Mouse (Mus musculus): ENCODE data around the gene Gfi1. TPM values are rescaled to one million over a fixed set of nuclear protein-coding genes. Genes with fewer than 3 reads are reported as not detected.

The Gfi1 gene
- polyA plus RNA-seq, 2 experiments = 0.55 to 1.6 TPM

GRCm38 (mm10) chr5:107720511-107720910 is 5.3 kb downstream of the Gfi1 start:
- H3K4me1 ChIP-seq (ENCODE audit: control insufficient read depth, insufficient read depth, low read length) = peaks cover 26% of the 10 kb centered on the region
- no peaks in the 10 kb centered on the region for H3K36me3 ChIP-seq (ENCODE audit: control insufficient read depth, insufficient read depth, low read length)
- H3K9ac ChIP-seq (ENCODE audit: low read depth, low read length, severe bottlenecking) = no peak overlapping the region
- H3K4me2 ChIP-seq (replicated peaks; ENCODE audit: low read depth, low read length, severe bottlenecking) = no peak overlapping the region
- no peak for DNase-seq (ENCODE audit: low spot score)
- 7% methylated on average over 5 of the region's 5 CpGs for WGBS
- H3K4me3 ChIP-seq (replicated peaks; ENCODE audit: low read length) = 0 out of 2 replicates have a peak overlapping the region, but pooled peaks have one; percentile 41
- no peak for ATAC-seq (ENCODE audit: low FRiP score, low read depth)
- no peak overlapping the region for H3K27ac ChIP-seq (replicated peaks; ENCODE audit: low read depth, low read length)
- H3K9me3 ChIP-seq (ENCODE audit: control insufficient read depth, low read length) = no peaks in the 10 kb centered on the region
- H3K27me3 ChIP-seq (ENCODE audit: control insufficient read depth, insufficient read depth, low read length) = peaks cover 90% of the 10 kb centered on the region
- TF ChIP-seq POLR2A (IDR thresholded peaks at IDR 0.05; ENCODE audit: borderline replicate concordance, extremely low read depth, insufficient read depth, insufficient read length) = no peak

DNA sequence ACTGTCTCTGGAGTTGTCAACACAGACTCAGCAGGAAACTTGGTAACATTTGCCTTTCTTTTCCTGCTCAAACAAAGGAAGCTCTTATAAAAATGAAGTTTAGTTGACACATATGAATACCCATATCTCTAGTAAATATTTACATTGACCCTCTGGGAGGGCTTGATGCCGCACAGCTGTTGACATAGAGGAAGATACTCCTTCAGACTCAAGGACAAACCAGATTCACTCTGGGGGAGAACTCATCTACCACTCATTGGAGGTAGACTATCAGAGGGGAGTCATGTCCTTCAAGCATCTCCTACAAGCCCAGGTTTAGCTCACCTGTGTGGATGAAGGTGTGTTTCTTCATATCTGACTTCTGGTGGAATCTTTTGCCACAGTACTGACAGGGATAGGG is 6.0 kb downstream of the Gfi1 start:
- Histone ChIP-seq H3K9ac (ENCODE audit: low read depth, low read length, severe bottlenecking) (no peak overlapping the region), H3K27ac (replicated peaks; ENCODE audit: low read depth, low read length) (no peak overlapping the region), H3K27me3 (ENCODE audit: control insufficient read depth, insufficient read depth, low read length) (peaks cover 83% of the 10 kb centered on the region), H3K9me3 (ENCODE audit: control insufficient read depth, low read length) (no peaks in the 10 kb centered on the region), H3K4me2 (replicated peaks; ENCODE audit: low read depth, low read length, severe bottlenecking) (no peak overlapping the region), H3K36me3 (ENCODE audit: control insufficient read depth, insufficient read depth, low read length) (no peaks in the 10 kb centered on the region), H3K4me1 (ENCODE audit: control insufficient read depth, insufficient read depth, low read length) (peaks cover 19% of the 10 kb centered on the region), H3K4me3 (replicated peaks; ENCODE audit: low read length) (no peak overlapping the region)
- DNase-seq (ENCODE audit: low spot score) (no peak), ATAC-seq (ENCODE audit: low FRiP score, low read depth) (no peak)
- WGBS = 35% methylated on average over 1 of the region's 1 CpGs
- no peak for TF ChIP-seq POLR2A (IDR thresholded peaks at IDR 0.05; ENCODE audit: borderline replicate concordance, extremely low read depth, insufficient read depth, insufficient read length)

DNA sequence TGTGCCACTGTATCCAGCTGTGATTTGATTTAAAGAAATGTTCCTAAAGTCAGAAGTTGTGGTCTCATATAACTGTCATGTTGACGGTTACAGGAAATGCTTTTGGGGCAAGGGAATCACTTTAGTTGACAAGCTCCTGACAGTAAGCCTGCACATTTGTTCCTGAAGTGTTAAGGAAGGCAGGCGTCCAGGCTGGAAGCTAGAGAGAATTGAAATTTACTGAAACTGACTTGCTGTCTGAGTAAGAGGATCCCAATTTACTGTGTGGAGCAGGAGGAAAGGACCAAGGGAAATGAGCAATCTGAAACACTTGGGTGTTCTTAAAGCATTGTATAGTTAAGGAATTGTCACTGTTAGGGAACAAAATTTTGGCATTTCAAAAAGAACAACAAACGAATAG is 6.6 kb downstream of the Gfi1 start:
- Histone ChIP-seq H3K27ac (replicated peaks; ENCODE audit: low read depth, low read length) (no peak overlapping the region), H3K27me3 (ENCODE audit: control insufficient read depth, insufficient read depth, low read length) (peaks cover 77% of the 10 kb centered on the region), H3K4me3 (replicated peaks; ENCODE audit: low read length) (no peak overlapping the region), H3K9me3 (ENCODE audit: control insufficient read depth, low read length) (no peaks in the 10 kb centered on the region), H3K9ac (ENCODE audit: low read depth, low read length, severe bottlenecking) (no peak overlapping the region), H3K36me3 (ENCODE audit: control insufficient read depth, insufficient read depth, low read length) (no peaks in the 10 kb centered on the region), H3K4me1 (ENCODE audit: control insufficient read depth, insufficient read depth, low read length) (peaks cover 15% of the 10 kb centered on the region), H3K4me2 (replicated peaks; ENCODE audit: low read depth, low read length, severe bottlenecking) (no peak overlapping the region)
- no peak for DNase-seq (ENCODE audit: low spot score)
- ATAC-seq (ENCODE audit: low FRiP score, low read depth) = no peak
- 12% methylated on average over 3 of the region's 3 CpGs for WGBS
- no peak for TF ChIP-seq POLR2A (IDR thresholded peaks at IDR 0.05; ENCODE audit: borderline replicate concordance, extremely low read depth, insufficient read depth, insufficient read length)

DNA sequence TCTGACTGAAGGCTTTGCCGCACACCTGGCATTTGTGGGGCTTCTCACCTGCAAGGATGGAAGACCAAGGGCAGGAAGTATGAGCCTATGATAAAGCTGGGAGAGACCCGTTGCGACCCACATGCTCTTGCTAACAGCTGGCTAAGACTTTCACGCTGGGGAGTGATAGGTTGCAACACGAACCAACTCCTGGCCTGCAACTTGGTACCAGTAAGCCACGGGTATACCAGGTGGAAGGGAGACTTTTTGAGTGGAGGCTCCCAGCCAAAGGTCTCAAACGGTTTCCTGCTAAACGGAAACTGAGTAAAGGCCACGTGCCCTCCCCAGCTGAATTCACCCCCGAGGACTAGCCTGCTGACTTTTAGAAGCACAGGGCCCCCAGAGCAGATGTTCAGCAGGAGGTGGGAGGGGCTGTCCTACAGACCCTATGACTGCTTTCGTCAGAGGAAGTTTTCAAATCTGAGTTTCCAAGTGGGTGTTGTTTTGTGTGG is 7.9 kb downstream of the Gfi1 start:
- 7% methylated on average over 11 of the region's 11 CpGs for WGBS
- no peak overlapping the region for H3K9ac ChIP-seq (ENCODE audit: low read depth, low read length, severe bottlenecking)
- DNase-seq (ENCODE audit: low spot score) (no peak), ATAC-seq (ENCODE audit: low FRiP score, low read depth) (no peak)
- peaks cover 64% of the 10 kb centered on the region for H3K27me3 ChIP-seq (ENCODE audit: control insufficient read depth, insufficient read depth, low read length)
- no peak overlapping the region for H3K4me2 ChIP-seq (replicated peaks; ENCODE audit: low read depth, low read length, severe bottlenecking)
- H3K9me3 ChIP-seq (ENCODE audit: control insufficient read depth, low read length) = no peaks in the 10 kb centered on the region
- no peak overlapping the region for H3K27ac ChIP-seq (replicated peaks; ENCODE audit: low read depth, low read length)
- peaks cover 8% of the 10 kb centered on the region; the same call in 1 of the 2 replicates for H3K4me1 ChIP-seq (ENCODE audit: control insufficient read depth, insufficient read depth, low read length)
- H3K36me3 ChIP-seq (ENCODE audit: control insufficient read depth, insufficient read depth, low read length) = no peaks in the 10 kb centered on the region
- no peak overlapping the region for H3K4me3 ChIP-seq (replicated peaks; ENCODE audit: low read length)
- TF ChIP-seq POLR2A (IDR thresholded peaks at IDR 0.05; ENCODE audit: borderline replicate concordance, extremely low read depth, insufficient read depth, insufficient read length) = no peak

- WGBS = 79% methylated on average over 2 of the region's 2 CpGs
- H3K36me3 ChIP-seq (ENCODE audit: control insufficient read depth, insufficient read depth, low read length) = no peaks in the 10 kb centered on the region
- H3K4me2 ChIP-seq (replicated peaks; ENCODE audit: low read depth, low read length, severe bottlenecking) = no peak overlapping the region
- H3K4me1 ChIP-seq (ENCODE audit: control insufficient read depth, insufficient read depth, low read length) = no peaks in the 10 kb centered on the region
- no peak overlapping the region for H3K4me3 ChIP-seq (replicated peaks; ENCODE audit: low read length)
- H3K9me3 ChIP-seq (ENCODE audit: control insufficient read depth, low read length) = no peaks in the 10 kb centered on the region
- peaks cover 4% of the 10 kb centered on the region; the same call in 1 of the 2 replicates for H3K27me3 ChIP-seq (ENCODE audit: control insufficient read depth, insufficient read depth, low read length)
- TF ChIP-seq POLR2A (IDR thresholded peaks at IDR 0.05; ENCODE audit: borderline replicate concordance, extremely low read depth, insufficient read depth, insufficient read length) = no peak
- DNase-seq (ENCODE audit: low spot score) (no peak), ATAC-seq (ENCODE audit: low FRiP score, low read depth) (no peak)
- no peak overlapping the region for H3K9ac ChIP-seq (ENCODE audit: low read depth, low read length, severe bottlenecking)
- H3K27ac ChIP-seq (replicated peaks; ENCODE audit: low read depth, low read length) = no peak overlapping the region
Observed at GRCm38 (mm10) chr5:107711689-107712088, 14.1 kb downstream of the Gfi1 start.

Data from limb, embryonic 14.5 days (tissue).